Mouse (Mus musculus) hindbrain, postnatal 0 days (tissue): Measurements from ENCODE around the gene Ccpg1os. TPM values are rescaled to one million over a fixed set of nuclear protein-coding genes. Genes with fewer than 3 reads are reported as not detected.
A peak's percentile ranks its signal among the peaks of the same experiment; 100 is the strongest.

ENCODE experiments used
- ATAC-seq: fragments of 200-750 bp; cut with Nextera tagmentation; 2 replicates; pipeline ENCODE4 v1.8.0; 2017; ENCODE audit warnings: mild to moderate bottlenecking, moderate TSS enrichment, moderate library complexity
- DNase-seq: peaks from one replicate; pipeline ENCODE4 v3.0.0-alpha.2; 2015; ENCODE audit warnings: low spot score
- H3K27ac ChIP-seq: fragments of 300-500 bp; sonication (generic); 2 replicates; pipeline ENCODE4 v1.5.1; 2014; ENCODE audit warnings: mild to moderate bottlenecking
- H3K27me3 ChIP-seq: fragments of 300-500 bp; sonication (generic); 2 replicates; pipeline ENCODE4 v1.6.1; 2014; ENCODE audit warnings: low read length, mixed read lengths; ENCODE audit not compliant: insufficient read depth
- H3K36me3 ChIP-seq: fragments of 300-500 bp; sonication (generic); 2 replicates; pipeline ENCODE4 v1.6.1; 2014; ENCODE audit warnings: low read length, mixed read lengths; ENCODE audit not compliant: insufficient read depth
- H3K4me1 ChIP-seq: fragments of 300-500 bp; sonication (generic); 2 replicates; pipeline ENCODE4 v1.6.1; 2014; ENCODE audit warnings: antibody characterized with exemption, low read length, mixed read lengths; ENCODE audit not compliant: insufficient read depth
- H3K4me2 ChIP-seq: fragments of 300-500 bp; sonication (generic); 2 replicates; pipeline ENCODE4 v1.6.1; 2014; ENCODE audit warnings: low read depth, mild to moderate bottlenecking, low read length, moderate library complexity, mixed read lengths
- H3K4me3 ChIP-seq: fragments of 300-500 bp; sonication (generic); 2 replicates; pipeline ENCODE4 v1.5.1; 2014; ENCODE audit warnings: low read length
- H3K9ac ChIP-seq: fragments of 300-500 bp; sonication (generic); replicated peaks from 2 replicates; pipeline ENCODE4 v1.6.1; 2014; ENCODE audit warnings: mild to moderate bottlenecking, low read length, moderate library complexity, mixed read lengths
- H3K9me3 ChIP-seq: fragments of 300-500 bp; sonication (generic); 2 replicates; pipeline ENCODE4 v1.6.1; 2016; ENCODE audit warnings: low read length, mixed read lengths
- CTCF ChIP-seq: IDR thresholded peaks from 2 replicates; pipeline ENCODE4 v1.5.1; 2016; ENCODE audit warnings: antibody characterized with exemption, control low read depth, low read depth
- WGBS: fragments of 180-500 bp; shearing (Covaris S2); extraction: QIAGEN DNeasy Blood & Tissue Kit; methylation state at CpG from one replicate; pipeline ENCODE4 v1.1.7; 2014; 5-methylcytosine and 5-hydroxymethylcytosine counted together
- polyA plus RNA-seq: library from polyadenylated mRNA; unstranded; fragments of >200 nt; fragmentation: Nextera tagmentation; extraction: Ambion mirVana; gene quantifications from 2 replicates; pipeline ENCODE4 v1.2.1, GENCODE M21; 2015
- total RNA-seq: library from RNA; depleted of rRNA; stranded (reverse); fragments of >200 nt; gene quantifications from 2 replicates; pipeline ENCODE4 v1.2.3, GENCODE M21; 2014

Gene Ccpg1os
- total and polyA plus RNA-seq, 2 experiments from 2014 or later: 10.7 to 21.3 TPM

DNA sequence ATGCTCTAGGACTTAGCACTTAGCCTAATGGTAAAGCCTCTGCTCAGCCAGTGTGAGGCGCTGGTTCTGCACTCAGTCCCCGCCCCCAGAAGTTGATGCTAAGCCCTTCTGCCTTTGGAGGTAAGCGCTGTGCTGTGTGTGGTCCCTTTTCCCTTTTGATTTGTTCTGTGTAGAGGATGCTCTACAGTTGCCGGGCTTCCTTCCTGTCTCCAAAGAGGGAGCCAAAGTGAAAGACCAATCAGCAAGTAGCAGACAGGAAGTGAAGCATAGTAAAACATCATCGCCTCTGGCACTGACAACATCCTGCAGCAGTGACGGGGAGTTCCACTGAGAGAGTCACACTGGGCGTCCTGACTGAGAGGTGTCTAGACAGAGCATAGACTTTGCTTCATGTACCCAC is 15.3 kb downstream of the Ccpg1os start:
- Histone ChIP-seq H3K9ac (no peak overlapping the region), H3K27me3 (no peaks in the 10 kb centered on the region), H3K4me1 (no peaks in the 10 kb centered on the region), H3K4me3 (no peak overlapping the region), H3K9me3 (no peaks in the 10 kb centered on the region), H3K36me3 (no peaks in the 10 kb centered on the region), H3K27ac (no peak overlapping the region), H3K4me2 (no peak overlapping the region)
- TF ChIP-seq CTCF: no peak
- DNase-seq: no peak
- WGBS: 70% methylated on average over 7 of the region's 7 CpGs
- ATAC-seq: 0 out of 2 replicates have a peak, but pooled peaks have one; percentile 22

DNA sequence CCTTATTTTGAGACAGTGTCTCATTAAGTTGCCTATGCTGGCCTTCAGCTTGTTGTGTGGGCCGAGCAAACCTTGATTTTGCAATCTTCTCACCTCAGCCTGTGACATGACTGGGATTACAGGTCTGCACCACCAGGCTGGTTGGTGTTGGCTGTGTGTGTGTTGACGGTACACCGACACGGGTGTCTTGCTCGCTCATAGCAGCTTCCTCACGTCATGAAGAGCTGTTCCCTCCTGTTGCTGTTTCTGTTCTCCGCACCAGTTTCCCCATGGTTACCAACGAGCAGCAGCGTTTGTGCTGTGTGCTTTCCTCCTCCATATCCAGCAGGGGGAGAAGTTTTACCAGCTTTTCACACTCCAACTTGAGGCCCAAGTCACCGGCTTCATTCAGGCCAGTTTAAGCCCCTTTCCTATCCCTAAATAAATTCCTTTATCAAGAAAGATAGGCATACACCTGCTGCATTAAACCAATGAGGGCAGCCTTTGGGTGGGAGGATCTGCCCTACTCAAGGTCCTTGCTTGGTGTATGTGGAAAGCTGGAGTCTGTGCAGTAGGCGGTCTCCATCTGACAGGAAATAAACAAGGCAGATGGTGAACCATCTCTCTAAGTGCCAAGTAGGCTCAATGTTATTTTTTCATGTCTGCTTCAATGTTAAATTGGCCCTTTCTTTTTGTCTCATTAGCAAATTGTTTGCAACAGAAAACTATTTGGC is 16.7 kb downstream of the Ccpg1os start:
- H3K4me1 ChIP-seq: no peaks in the 10 kb centered on the region
- H3K4me2 ChIP-seq: no peak overlapping the region
- no peak overlapping the region for H3K9ac ChIP-seq
- peak; percentile 88 for ATAC-seq
- DNase-seq: peak; percentile 86
- no peaks in the 10 kb centered on the region for H3K36me3 ChIP-seq
- TF ChIP-seq CTCF: peak; percentile 86
- H3K9me3 ChIP-seq: no peaks in the 10 kb centered on the region
- 26% methylated on average over 11 of the region's 11 CpGs for WGBS
- H3K27me3 ChIP-seq: no peaks in the 10 kb centered on the region
- H3K27ac ChIP-seq: 0 out of 2 replicates have a peak overlapping the region, but pooled peaks have one; percentile 29
- H3K4me3 ChIP-seq: no peak overlapping the region

DNA sequence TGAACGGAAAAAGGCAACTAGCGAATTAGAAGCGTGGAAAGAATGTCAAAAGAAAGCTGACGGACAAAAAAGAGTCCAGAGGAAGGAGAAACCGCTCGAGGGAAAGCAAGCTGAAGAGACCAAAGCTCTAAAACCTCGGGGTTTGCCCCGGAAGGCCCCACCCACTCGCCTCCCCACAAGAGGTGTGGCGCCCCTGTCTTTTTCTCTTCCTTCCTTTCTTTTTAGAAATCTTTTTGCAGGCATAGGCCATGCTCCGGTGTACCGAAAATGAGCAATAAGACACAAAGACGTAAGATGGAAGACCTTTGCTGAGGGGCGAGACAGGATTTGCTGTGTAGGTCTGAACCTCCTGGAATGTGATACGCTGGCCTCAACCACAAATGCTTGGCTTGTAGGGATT is 23.2 kb downstream of the Ccpg1os start:
- WGBS: 73% methylated on average over 15 of the region's 15 CpGs
- Histone ChIP-seq H3K4me3 (no peak overlapping the region), H3K4me1 (no peaks in the 10 kb centered on the region), H3K36me3 (no peaks in the 10 kb centered on the region), H3K27ac (no peak overlapping the region), H3K9me3 (no peaks in the 10 kb centered on the region), H3K4me2 (no peak overlapping the region), H3K9ac (no peak overlapping the region), H3K27me3 (no peaks in the 10 kb centered on the region)
- TF ChIP-seq CTCF: no peak
- DNase-seq: no peak
- no peak for ATAC-seq

DNA sequence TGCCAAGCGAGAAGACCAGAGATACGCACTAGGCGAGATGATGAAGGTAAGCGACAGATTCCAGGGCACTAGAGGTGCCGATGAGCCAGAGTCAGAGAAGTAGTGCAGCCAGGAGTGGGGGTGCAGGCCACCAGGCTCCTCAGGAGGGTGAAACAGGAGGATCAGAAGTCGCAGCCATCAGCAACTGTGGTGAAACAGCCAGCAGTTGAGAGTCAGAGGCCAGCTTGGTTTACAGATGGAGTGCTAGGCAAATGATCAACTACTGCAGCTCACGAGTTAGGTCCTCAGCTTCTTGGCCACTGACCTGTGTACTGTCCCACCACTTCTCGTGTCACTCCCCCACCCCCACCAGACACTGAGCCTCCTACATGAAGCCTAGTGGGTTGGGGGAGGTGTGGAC is 23.8 kb downstream of the Ccpg1os start:
- Histone ChIP-seq H3K27ac (no peak overlapping the region), H3K9me3 (no peaks in the 10 kb centered on the region), H3K4me2 (no peak overlapping the region), H3K36me3 (no peaks in the 10 kb centered on the region), H3K27me3 (no peaks in the 10 kb centered on the region), H3K4me3 (no peak overlapping the region), H3K4me1 (no peaks in the 10 kb centered on the region), H3K9ac (no peak overlapping the region)
- ATAC-seq (no peak), DNase-seq (no peak)
- no peak for TF ChIP-seq CTCF
- WGBS: 74% methylated on average over 8 of the region's 8 CpGs

DNA sequence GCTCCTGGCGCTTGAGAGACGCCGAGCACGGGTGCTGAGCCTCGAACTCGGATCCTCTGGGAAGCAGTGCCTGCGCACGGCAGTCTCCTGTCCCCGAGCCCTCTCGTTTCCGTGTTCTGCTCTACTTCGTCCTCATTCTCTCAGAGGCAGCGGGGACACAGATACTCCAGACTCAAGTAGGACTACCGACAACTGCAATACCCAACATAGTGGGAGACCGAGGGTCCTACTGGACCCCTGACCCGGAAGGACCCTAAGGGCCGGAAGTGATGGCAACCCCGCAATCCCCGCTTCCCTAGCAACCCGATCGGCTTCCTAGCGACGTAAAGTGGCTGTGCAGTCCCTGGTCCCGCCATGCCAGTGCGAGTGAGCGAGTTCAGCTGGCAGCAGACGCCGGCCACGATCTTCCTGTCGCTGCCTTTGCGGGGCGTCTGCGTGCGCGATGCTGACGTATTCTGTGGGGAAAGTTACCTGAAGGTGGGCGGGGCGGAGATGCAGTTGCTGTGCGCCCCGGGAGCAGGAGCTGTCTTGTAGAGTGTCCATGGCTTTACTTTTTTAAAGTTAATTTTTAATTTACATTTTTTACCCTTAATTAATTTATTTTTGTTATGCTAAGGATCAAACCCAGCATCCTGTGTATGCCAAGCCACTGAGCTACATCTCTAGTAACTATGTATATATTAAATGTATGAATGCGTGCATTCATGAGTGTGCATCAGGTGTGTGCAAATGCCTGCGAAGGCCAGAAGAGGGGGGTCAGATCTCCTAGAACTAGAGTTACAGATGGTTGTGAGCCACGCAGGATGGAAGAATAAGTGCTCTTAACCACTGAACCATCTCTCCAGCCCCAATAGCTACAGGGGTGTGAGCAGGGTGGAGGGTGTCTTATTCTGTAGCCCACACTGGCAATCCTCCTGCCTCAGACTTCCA is 26.4 kb downstream of the Ccpg1os start, which contains the start of the genes Dyx1c1 and Gm44503:
Dyx1c1 (plus strand) TSS at position 265 of the 930 bp plus-strand sequence.
Gm44503 (plus strand) TSS at position 332 of the 930 bp plus-strand sequence.
- TF ChIP-seq CTCF: peak; percentile 51
- Histone ChIP-seq H3K27me3 (no peaks in the 10 kb centered on the region), H3K9me3 (no peaks in the 10 kb centered on the region), H3K27ac (peak within 1 kb of the TSS; percentile 55; the same call in 1 of the 2 replicates), H3K4me3 (peak within 1 kb of the TSS; percentile 59), H3K4me1 (no peaks in the 10 kb centered on the region), H3K36me3 (no peaks in the 10 kb centered on the region), H3K4me2 (peak within 1 kb of the TSS; percentile 60), H3K9ac (peak within 1 kb of the TSS; percentile 37)
- WGBS: 1% methylated on average over 43 of the region's 43 CpGs
- DNase-seq (peak; percentile 94), ATAC-seq (peak; percentile 96)

DNA sequence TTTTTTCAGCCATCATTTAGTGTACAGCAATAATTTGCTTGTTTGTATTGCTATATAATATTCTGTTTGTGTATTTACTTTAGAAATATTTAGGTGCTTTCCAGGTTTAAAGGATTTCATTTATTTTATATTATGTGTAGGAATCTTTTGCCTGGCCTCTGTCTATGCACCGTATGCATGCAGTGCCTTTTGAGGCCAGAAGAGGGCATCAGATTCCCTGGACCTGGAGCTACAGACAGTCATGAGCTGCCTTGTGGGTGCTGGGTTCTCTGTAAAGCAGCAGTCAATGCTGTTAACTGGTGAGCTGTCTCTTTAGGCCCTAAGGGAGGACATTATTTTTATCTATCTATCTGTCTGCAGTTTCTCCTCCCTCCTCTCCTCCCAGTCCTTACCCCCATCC is 29.6 kb downstream of the Ccpg1os start:
- 8% methylated on average over 1 of the region's 1 CpGs for WGBS

More for the DNA sequence above, 29.6 kb downstream of the Ccpg1os start:
- Histone ChIP-seq H3K27ac (no peak overlapping the region), H3K9ac (no peak overlapping the region), H3K4me1 (no peaks in the 10 kb centered on the region), H3K4me2 (no peak overlapping the region), H3K9me3 (no peaks in the 10 kb centered on the region), H3K4me3 (no peak overlapping the region), H3K36me3 (no peaks in the 10 kb centered on the region), H3K27me3 (no peaks in the 10 kb centered on the region)
- DNase-seq (peak; percentile 62), ATAC-seq (peak; percentile 31; the same call in 1 of the 2 replicates)
- peak; percentile 79 for TF ChIP-seq CTCF
